Mouse (Mus musculus): ENCODE measurements around the gene Tor2a. TPM values are rescaled to one million over a fixed set of nuclear protein-coding genes. Genes with fewer than 3 reads are reported as not detected.

The Tor2a gene
- 53.2 and 55.8 TPM in 2 replicates for polyA plus RNA-seq (2015; fragmentation: Nextera tagmentation; extraction: Ambion mirVana)

DNA sequence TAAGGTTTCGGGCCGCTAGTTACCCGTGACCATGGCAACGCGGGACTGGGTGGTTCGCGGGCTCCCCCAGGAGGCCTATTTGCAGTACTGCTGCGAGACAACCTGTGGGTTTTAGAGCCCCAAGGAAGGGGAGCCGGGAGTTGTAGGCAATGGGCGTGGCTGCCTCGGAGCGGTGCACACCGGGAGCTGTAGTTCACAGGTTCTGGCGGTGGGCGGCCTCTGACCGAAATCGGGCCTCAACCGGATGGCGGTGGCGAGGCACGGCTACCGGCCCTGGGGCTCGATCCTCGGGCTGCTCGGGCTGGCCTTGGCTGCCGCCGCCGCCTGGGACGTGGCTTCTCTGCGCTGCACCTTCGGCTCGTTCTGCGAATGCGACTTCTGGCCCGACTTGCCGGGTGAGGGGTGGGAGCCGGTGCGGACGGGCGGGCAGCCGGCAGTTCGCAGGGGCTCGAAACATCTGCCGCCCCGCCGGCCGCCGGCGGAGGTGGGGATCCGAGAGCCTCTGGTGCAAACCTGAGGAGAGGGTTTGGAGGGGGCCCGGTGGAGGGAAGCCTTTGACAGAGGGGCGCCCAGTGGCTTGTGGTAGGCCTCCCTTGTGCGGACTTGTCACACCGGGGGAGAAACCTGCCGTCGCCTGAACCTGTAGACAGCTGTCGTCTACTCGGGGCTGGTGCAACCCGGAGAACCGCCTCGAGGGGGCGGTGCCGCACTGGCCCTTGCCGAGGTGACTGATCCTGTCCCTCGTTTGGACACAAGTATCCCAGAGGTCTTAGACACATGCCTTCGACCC is at the start of gene Tor2a:
Gene Tor2a (plus strand): TSS at position 179 of the 790 bp plus-strand sequence.
- peak within 1 kb of the TSS; percentile 93 for H3K27ac ChIP-seq (replicated peaks)
- peak within 1 kb of the TSS; percentile 86 for H3K9ac ChIP-seq
- peaks cover 57% of the 10 kb centered on the region for H3K36me3 ChIP-seq
- under 1% methylated on average over 64 of the region's 66 CpGs for WGBS
- H3K4me3 ChIP-seq: peak within 1 kb of the TSS; percentile 70
- ATAC-seq (ENCODE audit: low read depth): peak; percentile 94
- peaks cover 26% of the 10 kb centered on the region for H3K4me1 ChIP-seq (replicated peaks)
- peak within 1 kb of the TSS; percentile 49 for H3K4me2 ChIP-seq
- H3K9me3 ChIP-seq: no peaks in the 10 kb centered on the region
- no peaks in the 10 kb centered on the region for H3K27me3 ChIP-seq

DNA sequence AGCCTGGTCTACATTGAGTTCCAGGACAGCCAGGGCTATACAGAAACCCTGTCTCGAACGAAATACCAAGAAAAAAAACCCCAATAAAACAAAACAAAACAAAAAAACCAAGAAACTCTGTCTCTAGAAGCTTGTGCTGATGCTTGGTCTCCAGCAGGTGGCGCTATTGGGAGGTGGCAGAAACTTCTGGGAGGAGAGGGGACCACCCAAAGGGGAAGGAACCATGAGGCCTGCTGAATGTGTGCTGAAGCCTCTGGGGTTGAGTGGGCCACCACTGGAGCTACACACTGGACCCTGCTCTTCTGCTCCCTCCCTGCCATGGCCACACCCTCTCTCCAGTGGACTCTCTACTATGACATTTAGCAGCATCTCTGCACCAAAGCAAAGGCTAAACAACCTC is 48.4 kb upstream of the Tor2a start:
- no peak overlapping the region for H3K4me3 ChIP-seq
- no peak for ATAC-seq (ENCODE audit: low read depth)
- H3K27me3 ChIP-seq: no peaks in the 10 kb centered on the region
- WGBS: 28% methylated on average over 3 of the region's 3 CpGs
- H3K9me3 ChIP-seq: no peaks in the 10 kb centered on the region
- peaks cover 13% of the 10 kb centered on the region for H3K4me1 ChIP-seq (replicated peaks)
- no peak overlapping the region for H3K27ac ChIP-seq (replicated peaks)
- H3K9ac ChIP-seq: no peak overlapping the region
- peaks cover 73% of the 10 kb centered on the region for H3K36me3 ChIP-seq
- H3K4me2 ChIP-seq: no peak overlapping the region

DNA sequence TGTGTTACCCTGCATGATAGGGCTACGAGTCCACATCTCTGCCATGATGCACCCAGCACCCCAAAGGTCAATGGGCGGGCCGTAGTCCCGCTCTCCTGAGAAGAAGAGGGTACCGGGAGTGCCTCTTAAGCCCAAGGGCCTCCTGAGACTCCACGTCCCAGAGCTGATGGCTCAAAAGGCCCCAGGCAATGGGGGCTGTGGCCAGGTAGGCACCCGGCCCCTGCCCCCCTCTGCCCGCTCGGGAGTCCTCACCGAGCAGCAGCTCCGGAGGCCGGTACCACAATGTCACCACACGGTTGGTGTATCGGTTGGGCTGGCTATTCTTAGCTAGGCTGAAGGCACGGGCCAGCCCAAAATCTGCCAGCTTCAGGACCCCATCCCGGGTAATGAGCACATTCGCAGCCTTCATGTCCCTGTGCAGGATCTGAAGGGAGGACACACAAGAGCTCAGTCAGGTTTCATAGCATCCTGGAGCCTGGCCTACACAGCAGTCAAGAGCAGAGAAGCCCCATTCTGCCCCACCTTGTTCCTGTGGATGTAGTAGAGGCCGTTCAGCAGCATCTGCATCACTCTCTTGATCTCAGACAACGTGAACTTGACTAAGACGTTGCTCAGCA is 47.4 kb upstream of the Tor2a start:
- peaks cover 63% of the 10 kb centered on the region for H3K36me3 ChIP-seq
- H3K27ac ChIP-seq (replicated peaks): no peak overlapping the region
- peaks cover 23% of the 10 kb centered on the region for H3K4me1 ChIP-seq (replicated peaks)
- no peak overlapping the region for H3K4me3 ChIP-seq
- WGBS: 92% methylated on average over 20 of the region's 20 CpGs
- ATAC-seq (ENCODE audit: low read depth): no peak
- no peaks in the 10 kb centered on the region for H3K9me3 ChIP-seq
- no peak overlapping the region for H3K4me2 ChIP-seq
- H3K9ac ChIP-seq: no peak overlapping the region
- no peaks in the 10 kb centered on the region for H3K27me3 ChIP-seq

DNA sequence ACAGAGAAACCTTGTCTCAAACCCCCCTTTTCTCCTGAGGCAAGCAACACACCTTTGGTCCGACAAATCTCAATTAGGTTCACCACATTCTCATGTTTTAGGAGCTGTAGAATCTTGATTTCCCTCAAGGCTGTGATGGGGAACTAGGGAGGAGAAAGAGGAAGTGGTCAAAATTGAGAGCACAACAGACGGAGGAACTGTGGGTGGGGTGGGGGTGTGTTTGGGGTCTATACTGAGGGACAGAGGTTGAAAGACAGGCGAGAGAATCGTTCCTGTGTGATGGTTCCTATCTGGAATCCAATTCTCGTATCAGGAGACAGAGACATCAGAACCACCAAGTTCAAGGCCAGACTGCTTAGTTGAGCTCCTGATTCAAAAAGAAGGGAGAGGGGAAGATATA is 46.6 kb upstream of the Tor2a start:
- ATAC-seq (ENCODE audit: low read depth): no peak
- no peaks in the 10 kb centered on the region for H3K27me3 ChIP-seq
- 89% methylated on average over 5 of the region's 5 CpGs for WGBS
- H3K9ac ChIP-seq: no peak overlapping the region
- H3K4me2 ChIP-seq: no peak overlapping the region
- no peak overlapping the region for H3K4me3 ChIP-seq
- peaks cover 30% of the 10 kb centered on the region for H3K4me1 ChIP-seq (replicated peaks)
- H3K9me3 ChIP-seq: no peaks in the 10 kb centered on the region
- peaks cover 55% of the 10 kb centered on the region for H3K36me3 ChIP-seq
- H3K27ac ChIP-seq (replicated peaks): no peak overlapping the region

DNA sequence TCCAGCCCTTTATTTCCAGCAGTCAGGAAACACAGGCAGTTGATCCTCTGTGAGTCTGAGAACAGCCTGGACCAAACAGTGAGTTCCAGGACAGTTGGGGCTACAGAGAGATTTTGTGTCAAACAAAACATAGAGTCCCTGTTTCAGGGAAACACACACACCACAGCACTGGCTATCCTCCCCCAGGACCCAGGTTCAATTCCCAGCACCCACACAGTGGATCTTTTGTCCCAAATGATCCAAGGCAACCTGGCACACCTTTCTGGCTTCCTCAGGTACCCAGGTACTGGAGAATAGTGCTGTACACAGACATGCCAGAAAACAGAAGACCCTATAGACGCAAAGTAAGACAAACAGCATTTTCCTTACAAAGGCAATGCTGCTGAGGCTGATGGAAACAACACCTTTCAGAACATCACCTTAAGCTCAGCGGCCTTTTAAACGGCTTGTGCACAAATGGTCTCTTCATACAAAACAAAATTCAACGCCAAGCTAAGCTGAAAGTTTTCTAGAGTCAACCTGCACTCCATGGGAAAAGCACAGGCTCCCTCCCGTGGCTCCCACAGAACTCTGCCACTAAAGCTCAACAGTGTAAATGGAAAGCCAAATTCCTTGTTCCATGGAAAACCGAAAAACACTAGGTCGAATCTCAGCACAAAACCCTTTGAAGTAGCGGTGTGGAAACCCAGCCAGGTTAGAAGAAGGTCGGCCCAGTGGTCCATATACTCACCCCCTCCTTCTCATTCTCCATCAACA is 45.6 kb upstream of the Tor2a start:
- H3K4me3 ChIP-seq: peak overlapping the region; percentile 98
- H3K27me3 ChIP-seq: no peaks in the 10 kb centered on the region
- peak overlapping the region; percentile 89 for H3K9ac ChIP-seq
- ATAC-seq (ENCODE audit: low read depth): no peak
- 30% methylated on average over 9 of the region's 9 CpGs for WGBS
- H3K9me3 ChIP-seq: no peaks in the 10 kb centered on the region
- peak overlapping the region; percentile 99 for H3K27ac ChIP-seq (replicated peaks)
- H3K4me1 ChIP-seq (replicated peaks): peaks cover 30% of the 10 kb centered on the region
- H3K4me2 ChIP-seq: peak overlapping the region; percentile 97
- H3K36me3 ChIP-seq: peaks cover 44% of the 10 kb centered on the region

DNA sequence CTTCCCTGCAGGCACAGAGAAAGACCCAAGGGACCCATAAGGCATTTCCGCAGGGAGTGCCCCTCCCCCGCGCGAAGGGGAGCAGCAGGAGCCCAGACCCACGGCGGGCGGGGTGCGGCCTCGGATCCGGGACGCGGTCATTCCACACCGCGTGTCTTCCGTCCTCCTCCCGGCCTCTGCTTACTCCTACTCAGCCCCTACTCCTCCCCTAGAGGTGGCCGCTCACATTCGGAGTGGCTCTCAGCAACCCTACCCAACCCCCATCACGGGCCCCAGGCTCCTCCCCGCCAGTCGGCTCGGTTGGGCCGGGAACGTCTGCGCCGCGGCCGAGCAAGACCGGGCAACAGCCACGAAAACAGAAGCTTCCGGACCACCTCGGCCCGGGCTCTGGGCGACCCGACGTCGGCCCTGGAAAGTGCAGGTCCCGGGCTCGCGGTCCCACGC is 44.9 kb upstream of the Tor2a start:
- Histone ChIP-seq H3K27me3 (no peaks in the 10 kb centered on the region), H3K4me1 (replicated peaks) (peaks cover 30% of the 10 kb centered on the region), H3K4me2 (peak overlapping the region; percentile 97), H3K36me3 (peaks cover 38% of the 10 kb centered on the region), H3K4me3 (peak overlapping the region; percentile 98), H3K9me3 (no peaks in the 10 kb centered on the region), H3K9ac (peak overlapping the region; percentile 89), H3K27ac (replicated peaks) (peak overlapping the region; percentile 99)
- peak; percentile 40 for ATAC-seq (ENCODE audit: low read depth)
- WGBS: 0% methylated on average over 38 of the region's 41 CpGs

DNA sequence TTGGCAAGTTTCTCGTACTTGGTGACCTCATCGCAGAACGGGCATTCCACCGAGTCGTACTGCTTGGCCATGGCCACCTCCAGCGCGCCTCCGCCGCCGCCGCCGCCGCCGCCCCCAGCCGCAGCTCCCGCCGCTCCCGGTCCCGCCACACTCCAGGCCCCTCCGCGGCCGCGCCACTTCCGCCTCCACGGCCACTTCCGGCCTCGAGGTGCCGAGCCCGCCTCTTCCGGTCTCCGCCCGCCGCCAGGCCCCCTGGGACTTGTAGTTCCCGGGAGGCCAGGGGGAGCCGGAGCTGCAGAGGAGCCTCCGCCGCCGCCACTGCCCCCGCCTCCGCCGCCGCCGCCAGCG is 44.5 kb upstream of the Tor2a start:
- peak overlapping the region; percentile 98 for H3K4me3 ChIP-seq
- peak overlapping the region; percentile 97 for H3K4me2 ChIP-seq

DNA sequence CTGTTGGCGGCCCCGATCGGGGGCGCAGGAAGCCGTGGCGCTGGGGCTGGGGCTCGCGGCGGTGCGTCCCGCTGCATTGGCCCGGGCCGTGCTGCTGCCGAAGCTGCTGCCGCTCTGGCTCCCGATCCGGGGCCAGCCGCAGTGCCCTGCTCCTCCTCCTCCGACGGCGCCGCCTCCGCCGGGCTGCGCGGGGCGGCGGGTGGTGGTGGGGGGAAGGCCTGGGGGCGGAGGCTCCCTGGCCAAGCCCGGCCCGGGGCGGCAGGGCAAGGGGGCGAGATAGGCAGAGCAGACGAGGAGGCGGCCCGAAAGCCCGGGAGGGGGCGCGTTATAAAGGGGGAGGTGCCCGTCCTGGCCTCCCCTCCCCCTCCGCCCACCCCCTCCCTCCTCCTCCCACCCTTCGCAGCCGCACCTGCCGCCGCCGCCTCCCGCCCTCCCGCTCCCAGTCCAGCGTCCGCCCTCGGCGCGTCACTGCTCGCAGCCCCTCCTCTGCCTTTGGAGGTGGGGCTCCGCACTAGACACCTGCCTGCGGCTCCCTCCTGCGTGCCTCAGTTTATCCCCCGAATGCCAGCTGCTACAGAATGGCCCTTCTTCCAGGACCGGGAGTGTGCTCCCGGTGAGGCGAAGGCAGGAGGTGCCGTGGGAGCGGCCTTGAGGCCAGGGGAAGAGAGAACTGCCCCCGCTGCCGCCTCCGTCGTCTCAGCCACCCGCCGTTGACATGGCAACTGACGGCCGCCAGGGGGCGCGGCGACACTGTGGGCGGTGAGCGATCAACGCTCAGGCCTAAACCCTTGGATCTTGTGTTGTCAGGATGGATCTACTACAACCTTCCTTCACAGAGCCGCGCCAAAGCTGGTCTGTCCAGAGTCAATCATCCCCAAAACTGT is 43.9 kb upstream of the Tor2a start, which contains the start of gene Cdk9:
Gene Cdk9 (minus strand): TSS at position 143 of the 884 bp plus-strand sequence.
- Histone ChIP-seq H3K4me2 (peak within 1 kb of the TSS; percentile 97), H3K4me1 (replicated peaks) (peaks cover 30% of the 10 kb centered on the region), H3K9me3 (no peaks in the 10 kb centered on the region), H3K36me3 (peaks cover 27% of the 10 kb centered on the region), H3K9ac (peak within 1 kb of the TSS; percentile 89), H3K4me3 (peak within 1 kb of the TSS; percentile 98), H3K27ac (replicated peaks) (peak within 1 kb of the TSS; percentile 99), H3K27me3 (no peaks in the 10 kb centered on the region)
- WGBS: under 1% methylated on average over 40 of the region's 79 CpGs
- ATAC-seq (ENCODE audit: low read depth): peak; percentile 88

More for the DNA sequence above, 44.5 kb upstream of the Tor2a start:
- peaks cover 30% of the 10 kb centered on the region for H3K4me1 ChIP-seq (replicated peaks)
- peak overlapping the region; percentile 99 for H3K27ac ChIP-seq (replicated peaks)
- H3K27me3 ChIP-seq: no peaks in the 10 kb centered on the region
- no peaks in the 10 kb centered on the region for H3K9me3 ChIP-seq
- 0% methylated on average over 35 of the region's 44 CpGs for WGBS
- H3K9ac ChIP-seq: peak overlapping the region; percentile 89
- ATAC-seq (ENCODE audit: low read depth): peak; percentile 92
- H3K36me3 ChIP-seq: peaks cover 34% of the 10 kb centered on the region

DNA sequence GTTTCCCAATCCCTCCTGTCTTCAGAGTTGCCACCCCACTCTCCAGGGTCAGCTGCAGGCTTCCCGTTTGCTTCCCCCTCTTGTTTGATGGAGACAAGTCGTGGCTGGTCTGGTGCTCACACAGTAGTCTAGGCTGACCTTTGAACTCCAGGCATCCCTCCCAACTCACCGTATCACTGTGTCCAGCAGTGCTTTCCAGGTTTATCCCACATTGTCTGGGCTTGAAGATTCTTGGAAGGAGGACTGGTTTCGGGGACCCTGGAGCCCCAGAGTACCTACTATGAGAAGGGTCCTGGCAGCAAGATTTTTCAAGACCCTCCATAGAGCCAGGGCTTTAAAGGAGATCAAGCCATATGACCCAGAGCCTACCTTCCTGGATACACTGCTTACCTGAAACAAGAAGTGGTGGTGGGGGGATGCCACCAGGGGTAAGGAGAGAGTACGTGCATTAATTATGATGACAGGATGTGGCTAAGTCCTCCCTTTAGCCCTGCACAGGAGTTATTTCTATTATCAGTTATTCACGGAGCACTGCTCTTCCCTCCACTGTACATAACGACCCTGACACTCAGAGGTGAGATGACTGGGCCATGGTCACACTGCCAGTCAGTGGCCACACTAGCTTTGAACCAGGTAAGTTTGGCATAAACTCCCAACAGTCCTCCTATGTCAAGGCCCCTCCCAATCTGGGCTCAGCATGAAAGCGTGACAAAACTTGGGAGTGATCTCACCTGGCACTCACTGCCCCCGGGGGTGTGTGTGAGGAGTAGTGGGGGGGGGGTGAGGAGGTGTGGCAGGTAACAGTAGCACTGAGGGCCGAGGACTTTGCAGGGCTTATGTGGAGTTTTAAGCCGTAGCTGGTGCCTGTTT is 42.7 kb upstream of the Tor2a start:
- 65% methylated on average over 11 of the region's 11 CpGs for WGBS
- H3K9me3 ChIP-seq: no peaks in the 10 kb centered on the region
- peaks cover 16% of the 10 kb centered on the region for H3K36me3 ChIP-seq
- peak overlapping the region; percentile 99 for H3K27ac ChIP-seq (replicated peaks)
- ATAC-seq (ENCODE audit: low read depth): no peak
- H3K9ac ChIP-seq: peak overlapping the region; percentile 89
- H3K4me3 ChIP-seq: peak overlapping the region; percentile 98
- peaks cover 36% of the 10 kb centered on the region for H3K4me1 ChIP-seq (replicated peaks)
- H3K4me2 ChIP-seq: peak overlapping the region; percentile 97
- no peaks in the 10 kb centered on the region for H3K27me3 ChIP-seq

DNA sequence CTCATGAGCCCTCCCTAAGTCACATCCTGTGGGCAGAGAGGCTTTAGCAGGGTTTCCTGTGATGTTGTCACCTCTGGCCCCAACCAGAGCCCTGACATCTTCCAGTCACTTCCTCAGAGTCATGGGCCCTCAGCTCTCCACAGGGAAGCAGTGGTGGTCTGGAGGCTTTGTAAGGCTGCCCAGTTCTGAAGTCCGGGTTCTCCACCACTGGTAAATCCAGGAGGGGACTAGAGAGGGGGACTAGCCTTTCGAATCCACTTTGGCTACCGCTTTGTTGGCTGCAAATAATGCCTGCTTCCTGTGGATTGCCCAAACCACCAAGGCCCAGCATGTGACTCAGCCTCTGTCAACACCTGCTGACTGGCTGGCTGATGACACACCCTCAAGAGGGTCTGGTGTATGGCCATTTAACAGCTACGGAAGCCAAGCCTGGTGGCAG is 42.0 kb upstream of the Tor2a start:
- WGBS: 73% methylated on average over 4 of the region's 4 CpGs
- no peak overlapping the region for H3K9ac ChIP-seq
- no peak for ATAC-seq (ENCODE audit: low read depth)

More for the DNA sequence above, 42.0 kb upstream of the Tor2a start:
- no peaks in the 10 kb centered on the region for H3K27me3 ChIP-seq
- no peak overlapping the region for H3K4me2 ChIP-seq
- H3K27ac ChIP-seq (replicated peaks): 0 out of 2 replicates have a peak overlapping the region, but pooled peaks have one; percentile 99
- H3K9me3 ChIP-seq: no peaks in the 10 kb centered on the region
- H3K4me1 ChIP-seq (replicated peaks): peaks cover 36% of the 10 kb centered on the region
- no peak overlapping the region for H3K4me3 ChIP-seq
- peaks cover 9% of the 10 kb centered on the region for H3K36me3 ChIP-seq
